Mouse (Mus musculus) MEL (cell line): ENCODE data around the gene Syne4. TPM values are rescaled to one million over a fixed set of nuclear protein-coding genes. Genes with fewer than 3 reads are reported as not detected.

Source experiments
- DNase-seq: peaks from one replicate; pipeline ENCODE4 v3.0.0; 2011; ENCODE audit warnings: low read depth, low spot score
- H3K27ac ChIP-seq: 2 replicates; pipeline ENCODE4 v1.5.1; 2012; ENCODE audit warnings: low read depth, mild to moderate bottlenecking, control low read depth, low read length, moderate library complexity; ENCODE audit not compliant: control insufficient read depth
- H3K27me3 ChIP-seq, 2 experiments: fragments of 150-350 bp in 1 of 2; sonication (generic) in 1 of 2; 2 replicates each; pipeline ENCODE4 v1.6.1; 2012; ENCODE audit warnings: low read length in 2 of 2, mild to moderate bottlenecking in 2 of 2, improper control_type of control experiment in 1 of 2, moderate library complexity in 1 of 2; ENCODE audit not compliant: insufficient read depth in 2 of 2, control insufficient read depth in 1 of 2
- H3K36me3 ChIP-seq, 2 experiments: 2 replicates each; pipeline ENCODE4 v1.6.1; 2012 to 2014; ENCODE audit warnings: low read length in 2 of 2, improper control_type of control experiment in 1 of 2, inconsistent platforms in 1 of 2, mild to moderate bottlenecking in 1 of 2; ENCODE audit not compliant: insufficient read depth in 2 of 2, control insufficient read depth in 1 of 2
- H3K4me1 ChIP-seq, 2 experiments: fragments of 150-350 bp in 1 of 2; sonication (generic) in 1 of 2; 2 replicates each; pipeline ENCODE4 v1.6.1; 2012; ENCODE audit warnings: low read length in 2 of 2, improper control_type of control experiment in 1 of 2, mild to moderate bottlenecking in 1 of 2; ENCODE audit not compliant: insufficient read depth in 2 of 2, control insufficient read depth in 1 of 2
- H3K4me3 ChIP-seq, 2 experiments: fragments of 150-350 bp in 1 of 2; sonication (generic) in 1 of 2; 2 replicates each; pipeline ENCODE4 v1.5.1; 2012; ENCODE audit warnings: low read depth in 2 of 2, low read length in 2 of 2, mild to moderate bottlenecking in 2 of 2, moderate library complexity in 2 of 2, control low read depth in 1 of 2, improper control_type of control experiment in 1 of 2; ENCODE audit not compliant: control insufficient read depth in 1 of 2, insufficient read depth in 1 of 2
- H3K79me2 ChIP-seq: 2 replicates; pipeline ENCODE4 v1.6.1; 2012; ENCODE audit warnings: mild to moderate bottlenecking, low read length, moderate library complexity; ENCODE audit not compliant: control insufficient read depth, poor library complexity, insufficient read depth
- H3K9ac ChIP-seq: 2 replicates; pipeline ENCODE4 v1.6.1; 2012; ENCODE audit warnings: low read depth, mild to moderate bottlenecking, control low read depth, low read length, moderate library complexity; ENCODE audit not compliant: control insufficient read depth, poor library complexity, severe bottlenecking
- H3K9me3 ChIP-seq: fragments of 150-350 bp; sonication (generic); replicated peaks from 2 replicates; pipeline ENCODE4 v1.6.1; 2012; ENCODE audit warnings: mild to moderate bottlenecking, low read length, improper control_type of control experiment, moderate library complexity; ENCODE audit not compliant: insufficient read depth
- BHLHE40 ChIP-seq: IDR thresholded peaks from 2 replicates; pipeline ENCODE4 v1.6.1; 2012; ENCODE audit warnings: low read depth, mild to moderate bottlenecking, inconsistent platforms, low read length, improper control_type of control experiment, borderline replicate concordance
- CHD1 ChIP-seq: IDR thresholded peaks from 2 replicates; pipeline ENCODE4 v1.6.1; 2012; ENCODE audit warnings: low read depth, mild to moderate bottlenecking, inconsistent platforms, low read length, improper control_type of control experiment
- CHD2 ChIP-seq: IDR thresholded peaks from 2 replicates; pipeline ENCODE4 v1.6.1; 2011; ENCODE audit warnings: low read length, improper control_type of control experiment
- CTCF ChIP-seq, 3 experiments: IDR thresholded peaks in 2 of 3; conservative IDR thresholded peaks in 1 of 3; 2 replicates each; pipeline ENCODE4 v1.5.1; 2011 to 2012; ENCODE audit warnings: low read length in 3 of 3, low read depth in 2 of 3, mild to moderate bottlenecking in 2 of 3, improper control_type of control experiment in 1 of 3, inconsistent platforms in 1 of 3, mixed read lengths in 1 of 3, moderate library complexity in 1 of 3; ENCODE audit not compliant: control insufficient read depth in 1 of 3, insufficient read depth in 1 of 3, poor library complexity in 1 of 3, severe bottlenecking in 1 of 3
- E2F4 ChIP-seq: IDR thresholded peaks from 2 replicates; pipeline ENCODE4 v1.6.1; 2011; ENCODE audit warnings: low read depth, low read length, improper control_type of control experiment, borderline replicate concordance
- ELF1 ChIP-seq: IDR thresholded peaks from 2 replicates; pipeline ENCODE4 v1.6.1; 2014; ENCODE audit warnings: low read depth, mild to moderate bottlenecking, inconsistent platforms, low read length, improper control_type of control experiment, moderate library complexity
- EP300 ChIP-seq, 2 experiments: IDR thresholded peaks; 2 replicates each; pipeline ENCODE4 v1.6.1; 2011; ENCODE audit warnings: improper control_type of control experiment in 2 of 2, low read length in 2 of 2, low read depth in 1 of 2, mild to moderate bottlenecking in 1 of 2
- ETS1 ChIP-seq: IDR thresholded peaks from 2 replicates; pipeline ENCODE4 v1.6.1; 2012; ENCODE audit warnings: low read depth, mild to moderate bottlenecking, inconsistent platforms, low read length, improper control_type of control experiment, moderate library complexity
- GABPA ChIP-seq: IDR thresholded peaks from 2 replicates; pipeline ENCODE4 v1.6.1; 2012; ENCODE audit warnings: low read depth, mild to moderate bottlenecking, inconsistent platforms, low read length, improper control_type of control experiment, moderate library complexity
- GATA1 ChIP-seq: IDR thresholded peaks from 2 replicates; pipeline ENCODE4 v1.6.1; 2011; ENCODE audit warnings: low read depth, low read length, improper control_type of control experiment
- HCFC1 ChIP-seq: IDR thresholded peaks from 2 replicates; pipeline ENCODE4 v1.6.1; 2012; ENCODE audit warnings: low read depth, mild to moderate bottlenecking, inconsistent platforms, low read length, improper control_type of control experiment, moderate library complexity
- JUND ChIP-seq: IDR thresholded peaks from 2 replicates; pipeline ENCODE4 v1.6.1; 2011; ENCODE audit warnings: low read depth, mild to moderate bottlenecking, improper control_type of control experiment, low read length
- KAT2A ChIP-seq: conservative IDR thresholded peaks from 2 replicates; pipeline ENCODE4 v1.6.1; 2012; ENCODE audit warnings: low read depth, low read length, improper control_type of control experiment, inconsistent platforms
- MAFK ChIP-seq: IDR thresholded peaks from 2 replicates; pipeline ENCODE4 v1.6.1; 2011; ENCODE audit warnings: low read depth, mild to moderate bottlenecking, low read length, improper control_type of control experiment, borderline replicate concordance
- MAX ChIP-seq: IDR thresholded peaks from 2 replicates; pipeline ENCODE4 v1.6.1; 2011; ENCODE audit warnings: low read length, improper control_type of control experiment
- MAZ ChIP-seq: IDR thresholded peaks from 2 replicates; pipeline ENCODE4 v1.6.1; 2012; ENCODE audit warnings: low read depth, mild to moderate bottlenecking, inconsistent platforms, low read length, improper control_type of control experiment
- MEF2A ChIP-seq: IDR thresholded peaks from 2 replicates; pipeline ENCODE4 v1.6.1; 2014; ENCODE audit warnings: low read depth, mild to moderate bottlenecking, inconsistent platforms, low read length, improper control_type of control experiment; ENCODE audit not compliant: poor library complexity, insufficient replicate concordance, severe bottlenecking; ENCODE audit errors: extremely low read depth
- MXI1 ChIP-seq: IDR thresholded peaks from 2 replicates; pipeline ENCODE4 v1.6.1; 2011; ENCODE audit warnings: mild to moderate bottlenecking, low read depth, low read length, improper control_type of control experiment
- MYC ChIP-seq: IDR thresholded peaks from 2 replicates; pipeline ENCODE4 v1.6.1; 2011; ENCODE audit warnings: low read depth, mild to moderate bottlenecking, low read length, improper control_type of control experiment, moderate library complexity
- NELFE ChIP-seq: IDR thresholded peaks from 2 replicates; pipeline ENCODE4 v1.6.1; 2011; ENCODE audit warnings: low read depth, low read length, improper control_type of control experiment
- NRF1 ChIP-seq: IDR thresholded peaks from 2 replicates; pipeline ENCODE4 v1.6.1; 2014; ENCODE audit warnings: low read depth, mild to moderate bottlenecking, inconsistent platforms, low read length, improper control_type of control experiment, moderate library complexity; ENCODE audit not compliant: poor library complexity, insufficient read depth, severe bottlenecking
- POLR2A ChIP-seq, 2 experiments: IDR thresholded peaks; 2 replicates each; pipeline ENCODE4 v1.6.1; 2011 to 2012; ENCODE audit warnings: low read length in 2 of 2, mild to moderate bottlenecking in 2 of 2, control low read depth in 1 of 2, improper control_type of control experiment in 1 of 2, low read depth in 1 of 2, moderate library complexity in 1 of 2; ENCODE audit not compliant: control insufficient read depth in 1 of 2, insufficient read depth in 1 of 2, poor library complexity in 1 of 2
- POLR2AphosphoS2 ChIP-seq: IDR thresholded peaks from 2 replicates; pipeline ENCODE4 v1.6.1; 2011; ENCODE audit warnings: low read length, improper control_type of control experiment
- POLR2AphosphoS5 ChIP-seq: IDR thresholded peaks from 2 replicates; pipeline ENCODE4 v1.6.1; 2012; ENCODE audit warnings: low read depth, borderline replicate concordance, mild to moderate bottlenecking, inconsistent platforms, low read length, moderate library complexity, mixed read lengths
- RAD21 ChIP-seq: IDR thresholded peaks from 2 replicates; pipeline ENCODE4 v1.6.1; 2011; ENCODE audit warnings: mild to moderate bottlenecking, low read depth, low read length, improper control_type of control experiment
- RCOR1 ChIP-seq: IDR thresholded peaks from 2 replicates; pipeline ENCODE4 v1.6.1; 2012; ENCODE audit warnings: low read depth, mild to moderate bottlenecking, inconsistent platforms, low read length, improper control_type of control experiment
- SIN3A ChIP-seq: IDR thresholded peaks from 2 replicates; pipeline ENCODE4 v1.6.1; 2012; ENCODE audit warnings: low read length, improper control_type of control experiment, inconsistent platforms
- SMC3 ChIP-seq: IDR thresholded peaks from 2 replicates; pipeline ENCODE4 v1.6.1; 2011; ENCODE audit warnings: low read depth, low read length, improper control_type of control experiment
- TAL1 ChIP-seq: IDR thresholded peaks from 2 replicates; pipeline ENCODE4 v1.6.1; 2012; ENCODE audit warnings: mild to moderate bottlenecking, inconsistent platforms, low read length, moderate library complexity, mixed read lengths
- TBP ChIP-seq: IDR thresholded peaks from 2 replicates; pipeline ENCODE4 v1.8.0; 2011; ENCODE audit warnings: low read depth, low read length, improper control_type of control experiment
- TCF12 ChIP-seq: IDR thresholded peaks from 2 replicates; pipeline ENCODE4 v1.6.1; 2014; ENCODE audit warnings: low read depth, mild to moderate bottlenecking, inconsistent platforms, low read length, improper control_type of control experiment, moderate library complexity
- UBTF ChIP-seq: IDR thresholded peaks from 2 replicates; pipeline ENCODE4 v1.6.1; 2012; ENCODE audit warnings: low read depth, mild to moderate bottlenecking, inconsistent platforms, low read length, improper control_type of control experiment, moderate library complexity, borderline replicate concordance; ENCODE audit not compliant: insufficient read depth
- USF1 ChIP-seq: IDR thresholded peaks from 2 replicates; pipeline ENCODE4 v1.6.1; 2014; ENCODE audit warnings: low read depth, mild to moderate bottlenecking, inconsistent platforms, low read length, improper control_type of control experiment, moderate library complexity
- USF2 ChIP-seq, 2 experiments: IDR thresholded peaks; 2 replicates each; pipeline ENCODE4 v1.6.1; 2011 to 2012; ENCODE audit warnings: improper control_type of control experiment in 2 of 2, low read length in 2 of 2, borderline replicate concordance in 1 of 2, inconsistent platforms in 1 of 2, low read depth in 1 of 2, mild to moderate bottlenecking in 1 of 2; ENCODE audit not compliant: insufficient read depth in 1 of 2
- ZC3H11A ChIP-seq: IDR thresholded peaks from 2 replicates; pipeline ENCODE4 v1.6.1; 2012; ENCODE audit warnings: low read depth, mild to moderate bottlenecking, inconsistent platforms, low read length, improper control_type of control experiment
- ZKSCAN1 ChIP-seq: IDR thresholded peaks from 2 replicates; pipeline ENCODE4 v1.6.1; 2012; ENCODE audit warnings: low read depth, mild to moderate bottlenecking, inconsistent platforms, low read length, improper control_type of control experiment, moderate library complexity
- ZMIZ1 ChIP-seq: IDR thresholded peaks from 2 replicates; pipeline ENCODE4 v1.6.1; 2012; ENCODE audit warnings: low read depth, mild to moderate bottlenecking, inconsistent platforms, low read length, improper control_type of control experiment, moderate library complexity
- ZNF384 ChIP-seq: IDR thresholded peaks from 2 replicates; pipeline ENCODE4 v1.6.1; 2012; ENCODE audit warnings: low read depth, mild to moderate bottlenecking, inconsistent platforms, low read length, improper control_type of control experiment
- polyA plus RNA-seq, 2 experiments: library from polyadenylated mRNA; stranded (reverse) in 1 of 2; unstranded in 1 of 2; fragments of >175 nt in 1 of 2; fragments of >200 nt in 1 of 2; gene quantifications; 2 replicates each; pipeline versions ENCODE4 v1.2.1 to v1.2.4; 2012; ENCODE audit warnings: low replicate concordance in 2 of 2, low read depth in 1 of 2; ENCODE audit not compliant: insufficient read length in 2 of 2, insufficient read depth in 1 of 2, missing spikeins in 1 of 2
- total RNA-seq: library from RNA; depleted of rRNA; stranded (reverse); fragments of 300-350 nt; gene quantifications from 2 replicates; pipeline ENCODE4 v1.2.3, GENCODE M21; 2012

Syne4 gene
- total and polyA plus RNA-seq, 3 experiments, result 0.31 to 0.82 TPM; not detected in 1

DNA sequence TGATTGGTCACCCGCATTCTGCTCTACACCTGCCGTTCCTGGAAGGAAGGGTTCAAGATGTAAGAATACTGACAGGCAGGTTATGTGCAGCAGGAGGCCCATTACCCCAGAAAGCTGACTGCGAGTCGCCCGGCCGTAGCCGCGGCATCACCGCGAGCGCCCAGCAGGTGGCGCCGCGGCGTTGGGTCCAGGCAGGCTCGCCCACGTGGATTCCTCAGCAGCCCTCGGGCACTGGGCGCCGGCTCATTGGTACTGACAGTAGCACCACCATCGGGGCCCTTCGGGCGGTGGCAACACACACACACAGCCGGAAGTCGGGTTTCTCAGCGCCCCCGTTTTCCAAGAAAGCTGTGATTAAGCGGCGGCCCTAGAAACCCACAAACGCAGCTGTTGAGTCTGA is 33.2 kb downstream of the Syne4 start:
- Histone ChIP-seq H3K9ac (no peak overlapping the region), H3K9me3 (no peaks in the 10 kb centered on the region), H3K36me3 (no peaks in the 10 kb centered on the region), H3K27ac (no peak overlapping the region), H3K4me1 (no peaks in the 10 kb centered on the region), H3K27me3 (peaks cover 0 to 2% of the 10 kb centered on the region in 2 experiments; a peak in 1 of 4 replicates), H3K79me2 (no peaks in the 10 kb centered on the region), H3K4me3 (no peak overlapping the region)
- DNase-seq, result peak; percentile 74
- TF ChIP-seq MYC, result peak; percentile 82
- TF ChIP-seq SIN3A, result peak; percentile 17; the same call in 1 of the 2 replicates
- TF ChIP-seq KAT2A, result no peak
- no peak for TF ChIP-seq UBTF
- no peak for TF ChIP-seq NELFE
- no peak for TF ChIP-seq BHLHE40
- TF ChIP-seq ZC3H11A, result peak; percentile 55
- no peak for TF ChIP-seq POLR2AphosphoS2
- no peak for TF ChIP-seq ZMIZ1
- no peak for TF ChIP-seq ZKSCAN1
- no peak for TF ChIP-seq TAL1
- no peak for TF ChIP-seq HCFC1
- 0 out of 2 replicates have a peak, but pooled peaks have one; percentile 17 for TF ChIP-seq USF1
- TF ChIP-seq ETS1, result no peak
- TF ChIP-seq CHD2, result no peak
- TF ChIP-seq CHD1, result no peak
- peak; percentile 86 for TF ChIP-seq SMC3
- TF ChIP-seq TBP, result no peak
- TF ChIP-seq GATA1, result no peak
- TF ChIP-seq POLR2AphosphoS5, result no peak
- no peak for TF ChIP-seq POLR2A (IDR thresholded peaks at IDR 0.05; ENCODE audit: control insufficient read depth in 1 of 2, insufficient read depth in 1 of 2, low read depth in 1 of 2, low read length in 2 of 2, poor library complexity in 1 of 2)
- TF ChIP-seq JUND, result no peak
- no peak for TF ChIP-seq MEF2A
- TF ChIP-seq RCOR1, result no peak
- no peak for TF ChIP-seq E2F4
- TF ChIP-seq EP300 (IDR thresholded peaks at IDR 0.05; ENCODE audit: low read depth in 1 of 2, low read length in 2 of 2), result no peak
- peak; percentile 90 for TF ChIP-seq MXI1
- TF ChIP-seq TCF12, result no peak
- no peak for TF ChIP-seq NRF1
- TF ChIP-seq USF2 (IDR thresholded peaks at IDR 0.05; ENCODE audit: borderline replicate concordance in 1 of 2, insufficient read depth in 1 of 2, low read depth in 1 of 2, low read length in 2 of 2), result no peak
- no peak for TF ChIP-seq MAZ
- peak; percentile 80 to 96 (median 83) for TF ChIP-seq CTCF (IDR thresholded peaks at IDR 0.05 in 2 of 3, conservative IDR thresholded peaks at IDR 0.05 in 1 of 3; ENCODE audit: control insufficient read depth in 1 of 3, insufficient read depth in 1 of 3, low read depth in 2 of 3, low read length in 3 of 3, poor library complexity in 1 of 3, severe bottlenecking in 1 of 3)
- TF ChIP-seq GABPA, result no peak
- TF ChIP-seq ZNF384, result no peak
- peak; percentile 62 for TF ChIP-seq RAD21
- no peak for TF ChIP-seq MAFK
- no peak for TF ChIP-seq ELF1
- TF ChIP-seq MAX, result peak; percentile 62
